Mouse (Mus musculus): ENCODE measurements around the gene Denr. TPM values are rescaled to one million over a fixed set of nuclear protein-coding genes. Genes with fewer than 3 reads are reported as not detected.

Gene Denr
- total RNA-seq, 2 experiments from 2014 or later = 48.0 to 48.9 TPM

DNA sequence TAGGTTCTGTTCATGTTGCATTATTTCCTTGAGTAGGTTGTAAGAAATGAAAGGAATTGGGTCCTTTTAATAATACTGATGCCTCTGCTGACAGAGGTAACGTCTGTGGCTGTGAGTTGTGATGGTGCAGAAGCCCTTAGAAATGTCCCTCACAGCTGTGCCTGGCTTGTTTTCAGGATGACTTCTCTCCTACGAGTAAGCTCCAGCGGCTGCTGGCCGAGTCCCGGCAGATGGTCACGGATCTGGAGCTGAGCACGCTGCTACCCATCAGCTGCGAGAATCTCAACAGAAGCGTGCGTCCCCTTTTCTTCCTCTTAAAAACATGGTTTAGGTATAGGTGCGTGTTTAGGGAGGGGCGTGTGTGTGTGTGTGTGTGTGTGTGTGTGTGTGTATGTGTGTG, 54.1 kb downstream of the Denr start:
- intact Hi-C loops (cut with DNase I) = no loop called here
- DNase-seq (ENCODE audit: low spot score) = no peak

DNA sequence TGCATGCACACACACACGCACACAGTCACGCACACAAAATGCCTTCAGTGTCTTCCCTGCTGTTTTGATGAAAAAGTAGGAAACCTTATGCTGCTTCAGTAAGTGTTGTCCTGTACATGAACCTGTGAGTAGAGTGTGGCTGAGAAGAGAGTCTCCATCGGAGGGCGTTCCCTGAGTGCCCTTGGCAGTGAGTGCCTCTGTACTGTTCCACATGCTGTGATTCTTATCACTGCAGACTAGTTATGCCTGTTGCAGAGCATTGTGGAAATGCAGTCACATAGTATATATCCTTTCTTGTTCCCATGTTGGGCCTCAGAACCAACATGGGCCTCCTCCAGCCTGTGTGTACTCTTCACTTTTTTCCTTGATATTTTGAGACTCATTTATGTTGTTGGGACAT, 57.2 kb downstream of the Denr start:
- DNase-seq (ENCODE audit: low spot score) = no peak
- intact Hi-C loops (cut with DNase I) = no loop called here

DNA sequence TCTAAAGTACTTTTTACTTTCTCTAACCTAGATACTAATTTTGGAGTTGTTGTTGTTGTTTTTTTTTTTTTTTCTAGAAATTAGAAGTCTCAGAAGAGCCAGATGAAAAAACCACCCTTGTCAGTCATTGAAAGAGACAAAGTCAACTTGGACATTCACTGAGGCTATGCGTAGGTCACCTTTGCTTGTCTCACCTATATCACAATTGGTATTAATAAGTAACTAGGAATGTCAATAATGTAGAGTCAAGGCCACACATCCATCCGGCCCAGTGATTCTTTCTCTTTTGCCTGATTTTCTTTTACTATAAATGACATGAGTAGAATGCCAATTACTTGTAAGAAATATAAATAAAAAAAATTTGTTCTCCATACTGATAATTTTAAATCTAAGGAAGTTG, 59.8 kb downstream of the Denr start:
- no peak for DNase-seq (ENCODE audit: low spot score)
- intact Hi-C loops (cut with DNase I) = no loop called here

DNA sequence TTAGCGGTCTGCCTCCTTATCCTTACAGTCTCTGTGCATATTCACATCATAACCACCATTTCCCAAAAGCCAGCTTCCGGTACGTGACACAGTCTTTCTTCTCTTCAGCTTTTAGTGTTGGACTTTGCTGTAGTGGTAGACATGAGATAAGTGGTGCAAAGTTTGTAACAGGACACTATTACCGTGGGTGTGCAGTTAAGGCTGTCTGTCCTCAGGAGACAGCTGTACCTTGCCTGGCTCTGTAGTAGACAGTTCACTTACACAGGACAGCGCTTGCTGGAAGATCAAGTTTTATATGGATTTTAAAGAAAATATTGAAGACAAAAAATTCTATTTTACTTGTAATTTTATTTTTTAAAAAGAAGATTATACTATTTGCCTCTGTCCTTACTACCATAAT, 61.5 kb downstream of the Denr start:
- intact Hi-C loops (cut with DNase I) = no loop called here
- no peak for DNase-seq (ENCODE audit: low spot score)

DNA sequence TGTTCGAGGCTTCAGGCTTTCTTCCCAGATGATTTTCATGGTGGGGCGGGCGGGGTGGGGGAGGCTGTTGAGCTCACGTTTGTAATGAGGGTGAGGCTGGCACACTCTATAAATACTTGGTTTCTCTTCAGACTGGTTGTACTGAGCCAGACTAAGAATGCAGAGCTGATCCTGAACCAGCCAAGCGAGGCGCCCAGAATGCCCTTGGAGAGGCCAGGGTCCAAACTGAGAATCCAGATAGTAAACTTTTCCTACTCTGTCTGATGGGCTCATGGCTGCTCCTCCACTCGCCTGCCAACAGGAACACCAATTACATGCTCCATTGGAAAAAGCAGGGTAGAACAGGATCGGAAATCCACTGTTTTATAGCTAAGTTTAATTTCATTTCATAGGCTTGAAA, 62.2 kb downstream of the Denr start:
- intact Hi-C loops (cut with DNase I) = no loop called here
- DNase-seq (ENCODE audit: low spot score) = no peak

DNA sequence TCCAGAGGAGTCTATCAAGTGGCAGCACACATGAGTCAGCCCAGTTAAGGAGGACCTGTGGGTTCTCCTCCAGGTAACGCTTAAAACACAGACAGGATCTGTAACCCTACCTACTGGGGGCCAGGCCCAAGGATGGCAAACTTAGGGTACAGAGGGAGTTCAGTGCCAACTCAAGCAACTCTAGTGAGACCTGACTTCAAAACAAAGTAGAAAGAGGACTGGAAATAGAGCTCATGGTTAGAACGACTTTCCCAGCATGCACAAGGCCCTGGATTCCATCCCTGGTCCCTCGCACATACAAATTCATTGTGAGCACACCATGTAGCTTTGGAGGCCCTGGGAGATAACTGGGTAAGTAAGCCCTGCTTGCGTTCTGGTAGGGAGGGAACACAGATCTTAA, 63.6 kb downstream of the Denr start:
- intact Hi-C loops (cut with DNase I) = loop anchor here (2.0 kb wide), 1 partner anchor 22 kb away; no protein-coding TSS in a partner anchor

DNA sequence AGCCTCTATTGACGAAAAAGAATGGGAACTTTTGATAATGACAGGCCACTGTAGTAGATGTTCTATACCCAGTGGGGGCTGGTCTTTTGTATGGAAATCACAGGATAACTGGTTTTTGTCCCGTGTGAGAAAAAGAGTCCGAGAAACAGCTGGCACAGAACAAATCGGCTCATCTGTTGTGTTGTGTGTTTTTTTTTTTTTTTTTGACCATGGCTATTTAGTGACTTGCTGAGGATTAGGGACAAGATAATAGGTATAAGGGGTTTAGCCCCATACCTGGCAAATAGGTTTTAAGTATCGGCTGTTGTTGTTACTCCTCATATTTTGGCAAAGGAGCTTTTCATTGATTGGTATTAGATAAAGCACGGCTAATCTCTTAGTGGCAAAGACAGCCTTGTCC, 65.5 kb downstream of the Denr start:
- no peak for DNase-seq (ENCODE audit: low spot score)
- intact Hi-C loops (cut with DNase I) = loop anchor here (2.0 kb wide), 1 partner anchor 18 kb away; no protein-coding TSS in a partner anchor

More for the DNA sequence above, 63.6 kb downstream of the Denr start:
- DNase-seq (ENCODE audit: low spot score) = no peak

DNA sequence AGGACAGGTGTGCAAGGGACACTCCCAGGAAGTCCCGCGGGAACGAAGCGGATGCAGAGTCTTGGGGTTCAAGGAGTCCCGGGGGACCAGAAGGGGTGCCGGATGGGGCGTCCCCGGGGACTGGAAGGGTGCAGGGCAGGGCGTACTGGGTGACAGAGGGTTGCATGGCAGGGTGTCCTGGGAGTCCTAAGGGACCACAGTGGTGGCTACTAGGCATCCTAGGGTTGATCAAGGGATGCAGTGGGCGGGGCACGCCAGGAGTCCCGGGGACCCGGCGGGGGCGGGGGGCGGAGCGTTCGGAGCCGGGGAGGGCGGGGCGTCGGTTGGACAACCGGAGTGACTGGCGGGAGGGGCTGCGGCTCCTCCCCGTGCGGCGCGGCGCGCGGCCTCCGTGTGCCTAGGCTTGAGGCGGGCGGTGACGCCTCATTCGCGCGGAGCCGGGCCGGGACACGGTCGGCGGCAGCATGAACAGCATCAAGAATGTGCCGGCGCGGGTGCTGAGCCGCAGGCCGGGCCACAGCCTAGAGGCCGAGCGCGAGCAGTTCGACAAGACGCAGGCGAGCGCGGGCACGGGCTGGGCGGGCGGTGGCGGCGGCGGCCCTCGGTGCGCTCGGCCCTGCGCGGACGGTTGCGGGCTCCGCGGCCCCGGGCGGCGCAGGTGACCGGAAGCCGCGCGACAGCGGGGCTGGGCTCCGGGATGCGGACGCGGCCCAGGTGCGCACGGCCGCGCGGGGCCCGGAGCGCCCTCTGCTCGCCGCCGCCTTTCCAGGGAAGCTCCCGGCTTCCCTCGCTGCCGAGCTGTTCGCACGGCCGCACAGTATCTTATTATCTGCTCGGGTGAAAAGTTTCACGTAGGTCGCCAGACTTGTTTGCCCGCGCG, 66.6 kb downstream of the Denr start, which contains the start of gene Hip1r:
TSS of gene Hip1r (plus strand) at position 330 of the 880 bp plus-strand sequence.
- intact Hi-C loops (cut with DNase I) = loop anchor here (2.0 kb wide), 1 partner anchor 17 kb away; no protein-coding TSS in a partner anchor
- peak; percentile 58 for DNase-seq (ENCODE audit: low spot score)

DNA sequence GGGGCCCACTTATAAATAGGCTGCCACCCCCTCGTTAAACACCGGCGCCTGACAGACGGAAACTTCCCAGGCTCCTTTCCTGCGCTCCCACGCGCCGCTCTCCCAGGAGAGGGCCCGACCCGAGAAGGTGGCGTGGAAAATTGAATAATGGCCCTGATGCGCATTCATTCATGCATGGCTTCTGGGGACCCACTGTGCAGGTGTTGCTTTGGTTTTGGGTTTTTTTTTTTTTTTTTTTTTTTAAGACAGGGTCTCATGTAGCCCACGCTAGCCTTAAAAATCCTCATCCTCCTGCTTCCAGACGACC, 67.2 kb downstream of the Denr start:
- intact Hi-C loops (cut with DNase I) = no loop called here
- DNase-seq (ENCODE audit: low spot score) = no peak

DNA sequence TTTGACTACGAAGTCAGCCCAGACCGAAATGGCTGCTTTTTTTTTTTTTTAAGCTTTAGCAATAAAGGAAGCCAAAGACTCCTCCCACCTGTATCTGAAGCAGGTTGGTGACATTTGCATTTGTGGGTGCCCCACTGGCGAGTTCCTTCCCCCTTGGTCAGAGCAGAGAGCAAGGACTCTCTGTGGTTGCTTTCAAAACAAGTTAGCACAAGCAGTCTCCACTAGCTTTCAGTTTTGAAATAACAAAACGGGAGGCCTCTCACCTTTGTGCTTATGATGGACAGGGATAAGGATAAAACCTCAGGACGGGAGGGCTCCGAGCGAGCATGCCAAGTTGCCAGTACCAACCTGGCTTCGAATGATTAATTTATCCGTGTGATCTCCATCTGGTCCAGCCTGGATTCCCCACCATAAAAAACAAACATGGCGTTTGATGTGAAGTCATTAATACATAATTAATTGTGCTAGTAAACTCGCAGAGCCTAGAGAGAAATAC, 67.7 kb downstream of the Denr start:
- intact Hi-C loops (cut with DNase I) = no loop called here
- no peak for DNase-seq (ENCODE audit: low spot score)

DNA sequence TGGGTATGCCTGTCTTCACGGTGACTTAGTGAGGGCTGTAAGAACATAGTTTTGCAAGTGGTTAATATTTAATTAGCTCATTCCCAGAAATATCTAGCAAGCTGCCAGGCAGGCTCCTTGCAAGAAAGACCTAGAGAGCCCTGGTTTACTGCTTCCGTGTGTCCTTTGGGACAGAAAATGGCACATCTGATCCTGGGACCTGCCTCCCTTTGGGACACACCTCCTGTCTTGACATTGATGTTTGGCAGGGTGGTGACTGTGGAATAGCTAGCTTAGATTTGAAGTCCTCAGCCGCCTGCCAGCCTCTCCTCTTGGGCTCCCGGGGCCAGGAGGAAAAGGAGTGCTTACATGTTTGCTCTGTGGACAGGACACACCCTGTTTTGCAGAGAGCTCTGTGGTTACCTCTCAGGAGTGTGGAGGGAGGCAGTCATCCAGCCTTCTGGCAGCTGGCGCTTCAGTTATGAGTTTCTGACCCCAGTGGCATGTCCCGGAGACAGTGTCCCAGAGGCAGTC, 68.7 kb downstream of the Denr start:
- intact Hi-C loops (cut with DNase I) = no loop called here
- no peak for DNase-seq (ENCODE audit: low spot score)

DNA sequence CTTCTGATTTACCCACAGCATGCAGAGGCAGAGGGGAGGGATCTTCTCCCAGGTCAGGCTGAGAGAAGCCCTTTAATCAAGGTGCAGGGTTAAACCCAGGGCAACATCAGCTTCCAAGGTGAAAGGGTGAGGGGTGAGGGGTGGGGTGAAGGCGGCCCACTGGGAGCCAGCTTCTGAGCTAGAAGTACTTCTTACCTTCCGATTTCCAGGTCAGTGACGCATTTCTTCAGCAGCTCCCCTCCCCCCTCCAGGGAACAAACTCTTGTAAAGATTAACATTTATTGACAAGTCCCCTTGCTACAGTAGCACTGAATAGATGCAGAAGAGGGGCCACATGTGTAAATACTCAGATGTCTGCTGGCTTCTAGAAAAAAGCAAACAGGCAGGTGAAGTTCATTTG, 70.3 kb downstream of the Denr start:
- intact Hi-C loops (cut with DNase I) = no loop called here
- DNase-seq (ENCODE audit: low spot score) = no peak

DNA sequence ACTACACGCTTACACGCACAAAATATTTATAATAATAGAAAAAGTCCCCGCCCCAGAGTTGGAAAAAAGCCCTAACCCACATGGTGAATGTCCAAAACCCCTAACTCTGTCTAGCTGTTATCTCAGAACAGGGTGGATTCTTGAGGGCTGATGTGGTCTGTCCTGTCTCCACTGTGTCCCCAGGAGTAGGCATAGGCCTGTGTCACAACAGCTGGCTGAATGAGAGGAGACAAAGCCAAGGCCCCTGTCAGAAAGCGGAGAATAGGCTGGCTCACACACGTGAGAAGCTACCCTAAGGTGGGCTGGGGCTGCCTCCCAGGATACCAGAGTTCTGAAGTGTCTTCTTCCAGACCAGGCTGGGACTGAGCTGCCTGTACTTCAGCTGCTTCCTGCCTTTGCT, 71.2 kb downstream of the Denr start:
- intact Hi-C loops (cut with DNase I) = no loop called here
- no peak for DNase-seq (ENCODE audit: low spot score)

Other genes starting within 250 kb of the Denr start
- 100 to 1,000 TPM; 135 to 152 TPM for gene Clip1, start 222.6 kb upstream of the Denr start, total RNA-seq (2021)
- 10 to 100 TPM; 23.2 to 25.1 TPM for gene Zcchc8, start 186.1 kb upstream of the Denr start, total RNA-seq (2021)
- gene Rsrc2, start 157.8 kb upstream of the Denr start, total RNA-seq (2021) = 10 to 100 TPM; 45.9 to 47.3 TPM
- gene Kntc1, start 157.5 kb upstream of the Denr start, total RNA-seq (2021) = under 1 TPM; 0.56 to 0.86 TPM
- under 1 TPM; 0.13 to 0.25 TPM for gene Hcar2, start 41.7 kb upstream of the Denr start, total RNA-seq (2021)
- under 1 TPM; 0.49 to 0.81 TPM for gene Hcar1, start 27.2 kb upstream of the Denr start, total RNA-seq (2021)
- under 1 TPM in 1 of 2 experiments, not detected in 1; 0.50 TPM for gene Gm43518, start 20.2 kb downstream of the Denr start, total RNA-seq (2021)
- 1 to 10 TPM; 1.3 to 2.1 TPM for gene Ccdc62, start 23.5 kb downstream of the Denr start, total RNA-seq (2021)
- 10 to 100 TPM; 13.4 to 19.0 TPM for gene Hip1r, start 66.5 kb downstream of the Denr start, total RNA-seq (2021)
- 10 to 100 TPM; 18.2 to 18.6 TPM for gene Vps37b, start 125.1 kb downstream of the Denr start, total RNA-seq (2021)
- gene Abcb9, start 188.6 kb downstream of the Denr start, total RNA-seq (2021) = 1 to 10 TPM; 8.0 to 9.0 TPM
- 10 to 100 TPM; 12.5 to 13.9 TPM for gene Ogfod2, start 205.1 kb downstream of the Denr start, total RNA-seq (2021)
- 10 to 100 TPM; 36.2 to 43.0 TPM for gene Arl6ip4, start 208.9 kb downstream of the Denr start, total RNA-seq (2021)

Data from heart, postnatal 25 days (tissue).